Mouse (Mus musculus): ENCODE measurements around the gene Dusp16.

DNA sequence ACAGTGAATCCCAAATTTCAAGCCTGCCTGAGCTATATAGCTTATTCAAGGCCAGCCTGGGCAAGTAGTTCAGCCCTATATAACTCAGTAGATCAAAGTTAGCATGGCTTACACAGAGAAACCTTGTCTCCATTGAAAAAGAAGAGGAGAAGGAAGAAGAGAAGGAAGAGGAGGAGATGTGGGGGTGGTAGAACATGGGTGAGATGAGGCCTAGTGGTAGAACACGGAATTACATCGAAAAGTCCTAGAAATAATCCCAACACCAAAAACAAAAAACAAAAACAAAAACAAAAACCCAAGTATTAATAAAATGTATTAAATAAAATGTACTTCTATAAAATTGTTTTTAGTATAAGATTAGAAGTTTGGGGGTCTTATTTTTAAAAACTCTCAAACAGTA lies 12.4 kb downstream of the Dusp16 start:
- TF ChIP-seq CTCF (IDR thresholded peaks at IDR 0.05; ENCODE audit: low read depth) = peak; percentile 57
- no peak for TF ChIP-seq EP300 (IDR thresholded peaks at IDR 0.05; ENCODE audit: low read depth)

All from liver, postnatal 0 days (tissue).